Mouse (Mus musculus) spleen, postnatal 4 days (tissue): ENCODE measurements around the gene Sec1.
"Not testable (repeated sequence)": the region's sequence is repeated elsewhere in the genome, so short reads cannot be mapped to it uniquely, and the experiment has no call there.

ENCODE experiments used
- DNase-seq, 2 experiments: peaks; one replicate each; pipeline ENCODE4 v3.0.0; 2022; ENCODE audit warnings: low spot score in 2 of 2

The Sec1 gene

DNA sequence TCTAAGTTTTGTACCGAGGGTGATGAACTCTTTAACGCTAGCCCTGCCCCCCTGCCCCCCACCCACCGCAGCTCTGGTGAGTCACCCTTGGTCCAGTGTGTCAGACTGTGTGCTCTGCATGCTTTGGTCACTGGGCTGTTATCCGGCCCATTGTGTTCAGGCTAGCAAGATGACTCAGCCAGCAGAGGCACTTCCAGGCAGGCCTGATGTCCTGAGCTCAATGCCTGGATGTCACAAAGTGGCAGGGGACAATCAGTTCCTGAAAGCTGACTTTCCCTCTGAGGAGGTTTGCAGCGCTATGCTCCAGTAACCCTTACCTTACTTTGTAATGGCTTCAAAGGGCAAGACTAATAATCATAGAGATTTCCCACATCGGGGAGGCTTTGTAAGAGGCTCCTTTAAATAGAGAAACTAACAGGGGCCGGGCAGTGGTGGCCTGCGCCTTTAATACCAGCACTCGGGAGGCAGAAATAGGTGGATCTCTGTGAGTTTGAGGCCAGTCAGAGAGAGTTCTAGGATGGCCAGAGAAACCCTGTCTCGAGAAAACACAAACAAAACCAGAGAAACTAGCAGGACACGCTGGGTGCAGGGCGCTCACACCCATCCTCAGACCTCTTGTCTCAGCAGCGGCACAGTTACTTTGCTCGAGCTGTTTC is 14.1 kb downstream of the Sec1 start:
- DNase-seq = no peak

DNA sequence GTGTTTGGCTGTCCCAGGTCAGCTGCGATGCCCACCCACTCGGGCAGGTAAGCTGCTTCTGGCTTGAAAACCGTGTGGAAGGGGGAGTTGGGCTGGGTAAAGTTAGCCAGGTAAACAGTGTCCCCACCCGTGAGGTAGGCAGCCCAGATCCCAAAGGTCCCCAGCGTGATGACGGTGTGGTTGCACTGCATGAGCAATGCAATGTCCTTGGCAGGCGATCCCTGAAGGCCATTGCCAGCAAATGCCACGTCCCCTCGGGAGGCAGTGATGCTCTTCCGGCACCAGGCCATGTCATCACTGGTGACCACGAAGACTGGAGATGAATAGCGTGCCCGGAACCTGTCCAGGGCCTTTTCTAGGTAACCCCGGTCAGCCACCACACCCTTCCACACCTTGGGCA is 15.7 kb downstream of the Sec1 start:
- no peak for DNase-seq

DNA sequence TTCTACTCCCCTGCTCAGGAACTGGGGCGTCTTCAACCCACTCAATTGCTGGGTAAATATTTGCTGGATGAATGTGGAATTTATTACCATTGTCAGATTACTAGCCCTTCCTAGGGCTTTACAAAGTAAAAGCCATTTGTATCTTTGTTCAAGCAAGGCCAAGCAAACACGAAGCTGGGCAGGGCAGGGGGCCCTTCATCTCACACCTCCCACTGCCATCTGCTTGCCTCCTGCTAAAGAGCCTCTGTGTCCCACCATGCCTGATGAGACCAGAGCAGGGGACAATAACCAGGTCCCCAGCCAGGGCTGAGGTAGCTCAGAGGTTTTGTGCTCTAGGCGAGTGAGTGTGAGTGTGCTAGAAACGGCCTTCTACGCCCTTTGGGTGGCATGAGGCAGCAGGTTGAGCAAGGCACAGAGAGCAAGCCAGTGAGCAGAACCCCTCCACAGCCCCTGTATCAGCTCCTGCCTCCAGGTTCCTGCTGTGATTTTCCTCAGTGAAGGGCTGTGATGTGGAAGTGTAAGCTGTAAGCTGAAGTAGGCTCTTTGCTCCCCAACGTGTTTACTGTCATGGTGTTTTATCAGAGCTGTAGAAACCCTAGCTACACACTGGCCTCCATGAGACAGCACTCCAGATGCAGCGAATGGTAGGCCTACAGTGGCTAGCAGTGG is 16.4 kb downstream of the Sec1 start:
- no peak for DNase-seq

DNA sequence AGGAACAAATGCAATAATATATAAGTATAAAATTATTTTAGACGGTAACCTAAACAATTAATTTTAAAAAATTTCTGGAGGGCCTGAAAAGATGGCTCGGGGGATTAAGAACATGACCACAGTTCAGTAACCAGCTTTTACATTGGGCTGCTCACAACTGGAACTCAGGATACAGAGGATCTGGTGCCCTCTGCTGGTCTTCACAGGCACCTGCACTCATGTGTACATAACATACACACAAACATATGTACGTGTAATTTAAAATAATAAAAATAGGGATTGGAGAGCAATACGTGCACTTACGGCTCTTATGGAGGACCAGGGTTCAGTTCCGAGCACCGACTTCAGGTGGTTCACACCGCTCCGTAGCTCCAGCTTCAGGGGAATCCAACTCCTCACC is 25.3 kb downstream of the Sec1 start:
- no peak for DNase-seq

- DNase-seq = no peak
Measured at GRCm38 (mm10) chr7:45667761-45668160, 26.4 kb downstream of the Sec1 start.

- no peak for DNase-seq
Measured at GRCm38 (mm10) chr7:45666161-45666560, 28.0 kb downstream of the Sec1 start, which contains the start of gene Fut2. TSS of gene Fut2 (minus strand) at chr7:45666394.

GRCm38 (mm10) chr7:45665303-45666138 is 28.7 kb downstream of the Sec1 start:
- DNase-seq = no peak

DNA sequence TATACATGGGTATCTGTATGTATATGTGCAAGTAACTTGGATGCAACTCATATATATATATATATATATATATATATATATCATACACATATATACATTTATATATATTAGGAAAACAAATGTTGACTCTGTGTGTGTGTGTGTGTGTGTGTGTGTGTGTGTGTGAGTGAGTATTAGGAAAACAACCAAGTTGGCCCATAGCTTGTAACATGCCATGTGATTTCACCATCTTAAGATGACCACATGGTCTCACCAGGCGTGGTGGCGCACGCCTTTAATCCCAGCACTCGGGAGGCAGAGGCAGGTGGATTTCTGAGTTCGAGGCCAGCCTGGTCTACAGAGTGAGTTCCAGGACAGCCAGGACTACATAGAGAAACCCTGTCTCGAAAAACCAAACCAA is 32.5 kb downstream of the Sec1 start:
- not testable (repeated sequence) for DNase-seq

- no peak for DNase-seq
Measured at GRCm38 (mm10) chr7:45660746-45661478, 33.3 kb downstream of the Sec1 start.

GRCm38 (mm10) chr7:45654424-45655047 is 39.7 kb downstream of the Sec1 start:
- DNase-seq = no peak

- not testable (repeated sequence) for DNase-seq
Measured at GRCm38 (mm10) chr7:45650484-45650883, 43.7 kb downstream of the Sec1 start.

GRCm38 (mm10) chr7:45649351-45649750 is 44.9 kb downstream of the Sec1 start:
- no peak for DNase-seq

- DNase-seq = no peak
Measured at GRCm38 (mm10) chr7:45646671-45647070, 47.5 kb downstream of the Sec1 start.

DNA sequence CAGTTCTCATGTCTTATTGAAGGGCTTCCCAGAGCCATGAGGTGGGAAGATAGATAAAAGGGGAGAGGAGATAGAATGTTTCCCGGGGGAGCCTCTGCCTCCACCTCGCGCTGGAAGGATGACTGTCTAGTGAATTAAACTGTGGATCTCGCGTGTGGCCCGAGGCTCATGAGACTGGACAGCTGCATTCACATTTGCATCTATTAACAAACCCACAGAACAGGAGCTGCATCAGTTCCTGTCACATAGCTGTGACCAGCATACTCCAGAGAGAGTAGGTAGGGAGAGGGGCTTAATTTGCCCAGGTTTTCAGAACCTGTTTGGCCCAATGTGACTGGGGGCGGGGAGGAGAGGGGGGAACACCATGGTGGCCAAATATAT is 48.6 kb downstream of the Sec1 start:
- DNase-seq = no peak

DNA sequence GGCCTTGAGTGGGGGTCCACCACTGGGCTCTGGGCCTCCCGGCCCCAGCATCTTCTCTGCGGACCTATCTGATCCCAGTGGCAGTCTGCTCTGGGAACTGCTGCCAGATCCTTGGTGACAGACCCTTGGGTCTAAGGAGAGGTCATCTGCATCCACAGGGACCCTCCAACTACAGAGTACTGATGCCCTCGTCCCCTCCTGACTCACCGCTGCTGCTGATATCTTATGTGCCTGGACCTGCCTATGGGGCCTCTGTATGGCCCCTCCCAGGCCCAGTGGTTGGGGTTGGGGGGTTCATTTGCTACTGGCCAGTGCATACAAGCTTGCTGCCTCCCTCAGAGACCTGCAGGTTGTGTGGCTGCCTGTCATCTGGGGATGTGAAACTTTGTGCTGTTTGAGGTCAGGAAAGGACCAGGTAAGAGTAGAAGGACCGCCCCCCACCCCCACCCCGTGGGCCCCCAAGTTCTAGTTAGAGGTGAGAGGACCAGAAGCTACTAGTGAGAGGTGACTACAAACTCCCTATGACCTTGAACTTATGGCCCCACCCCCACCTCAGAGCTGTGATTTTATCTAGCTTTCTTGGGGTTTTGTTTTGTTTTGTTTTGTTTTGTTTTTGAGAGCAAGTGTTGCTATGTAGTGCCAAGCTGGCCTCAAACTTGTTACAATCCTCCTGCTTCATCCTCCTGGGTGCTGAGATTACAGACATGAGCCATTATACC is 49.2 kb downstream of the Sec1 start:
- DNase-seq = no peak

- no peak for DNase-seq
Measured at GRCm38 (mm10) chr7:45644183-45644582, 50.0 kb downstream of the Sec1 start.

- peak; percentile 78 to 86 for DNase-seq
Measured at GRCm38 (mm10) chr7:45643441-45644178, 50.6 kb downstream of the Sec1 start.

DNA sequence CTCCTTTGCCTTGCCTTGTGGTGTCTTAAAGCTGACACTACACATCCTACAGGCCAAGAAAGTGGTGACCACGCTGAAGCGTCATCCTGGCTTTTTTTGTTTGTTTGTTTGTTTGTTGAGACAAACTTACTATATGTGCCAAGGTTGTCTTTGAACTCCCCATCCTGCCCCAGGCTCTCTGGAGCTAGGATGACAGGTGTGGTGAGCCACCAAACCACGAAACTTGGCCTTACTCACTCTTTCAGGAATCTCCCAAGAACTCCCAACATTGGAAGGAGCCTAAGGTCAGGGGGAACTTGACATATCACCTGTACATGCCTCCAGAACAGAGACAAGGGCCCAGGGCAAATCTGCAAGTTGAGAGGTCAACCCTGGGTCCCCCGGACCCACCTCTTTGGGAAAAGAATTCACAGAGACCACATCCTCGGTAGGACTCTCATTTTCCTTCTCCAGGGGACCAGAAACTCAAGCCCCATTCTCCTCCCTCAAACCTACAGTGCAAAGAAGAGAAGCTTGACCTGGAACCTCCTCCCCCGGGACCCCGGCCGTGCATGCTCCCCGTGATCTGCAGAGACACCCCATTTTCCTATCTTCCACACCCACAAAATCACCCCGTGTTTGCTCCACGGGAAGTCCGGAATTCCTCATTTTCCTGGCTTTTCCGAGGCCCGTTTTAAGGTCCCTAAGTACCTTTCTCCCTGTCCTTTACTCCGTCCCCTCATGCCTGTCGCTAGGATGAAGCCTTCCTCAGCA is 51.5 kb downstream of the Sec1 start:
- no peak for DNase-seq

DNA sequence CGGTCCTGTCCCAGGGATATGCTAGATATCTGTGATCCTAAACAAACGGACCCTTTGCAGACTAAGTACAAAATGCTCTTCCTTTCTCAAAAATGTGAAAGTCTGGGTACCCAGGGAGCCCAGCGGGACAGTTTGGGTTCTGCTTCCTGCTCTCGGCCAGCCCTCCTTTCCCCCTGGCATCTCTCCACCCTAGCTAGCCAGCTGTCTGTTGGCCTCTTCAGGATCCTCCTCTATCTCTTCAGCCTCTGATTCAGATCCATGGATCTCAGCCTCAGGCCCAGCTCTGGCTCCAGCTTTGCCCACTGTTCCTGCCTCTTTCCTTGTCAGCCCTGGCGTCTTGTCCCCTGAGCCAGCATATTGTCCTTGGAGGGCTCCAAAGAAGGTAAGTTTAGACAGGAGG is 52.1 kb downstream of the Sec1 start:
- DNase-seq = no peak
